Mouse (Mus musculus) stomach, postnatal 0 days (tissue): ENCODE data around the gene Atp1a3. TPM values are rescaled to one million over a fixed set of nuclear protein-coding genes. Genes with fewer than 3 reads are reported as not detected.

Experiments used
- ATAC-seq: fragments of 200-750 bp; cut with Nextera tagmentation; 2 replicates; pipeline ENCODE4 v1.8.0; 2017; ENCODE audit not compliant: low FRiP score, low TSS enrichment
- DNase-seq: peaks from one replicate; pipeline ENCODE4 v3.0.0-alpha.2; 2016; ENCODE audit warnings: low spot score
- H3K27ac ChIP-seq: fragments of 300-500 bp; sonication (generic); replicated peaks from 2 replicates; pipeline ENCODE4 v1.5.1; 2014; ENCODE audit warnings: mild to moderate bottlenecking, control low read depth
- H3K27me3 ChIP-seq: fragments of 300-500 bp; sonication (generic); 2 replicates; pipeline ENCODE4 v1.6.1; 2014; ENCODE audit warnings: low read length; ENCODE audit not compliant: control insufficient read depth, insufficient read depth
- H3K36me3 ChIP-seq: fragments of 300-500 bp; sonication (generic); 2 replicates; pipeline ENCODE4 v1.6.1; 2014; ENCODE audit warnings: low read length, mixed read lengths; ENCODE audit not compliant: control insufficient read depth, insufficient read depth
- H3K4me1 ChIP-seq: fragments of 300-500 bp; sonication (generic); replicated peaks from 2 replicates; pipeline ENCODE4 v1.6.1; 2014; ENCODE audit warnings: antibody characterized with exemption; ENCODE audit not compliant: control insufficient read depth, insufficient read depth
- H3K4me2 ChIP-seq: fragments of 300-500 bp; sonication (generic); replicated peaks from 2 replicates; pipeline ENCODE4 v1.6.1; 2014; ENCODE audit warnings: low read depth, mild to moderate bottlenecking, control low read depth, moderate library complexity
- H3K4me3 ChIP-seq: fragments of 300-500 bp; sonication (generic); 2 replicates; pipeline ENCODE4 v1.5.1; 2014; ENCODE audit warnings: low read depth, low read length, control low read depth
- H3K9ac ChIP-seq: fragments of 300-500 bp; sonication (generic); 2 replicates; pipeline ENCODE4 v1.6.1; 2014; ENCODE audit warnings: mild to moderate bottlenecking, low read length, control low read depth, mixed read lengths
- H3K9me3 ChIP-seq: fragments of 300-500 bp; sonication (generic); 2 replicates; pipeline ENCODE4 v1.6.1; 2016; ENCODE audit warnings: low read length; ENCODE audit not compliant: control insufficient read depth
- CTCF ChIP-seq: IDR thresholded peaks from 2 replicates; pipeline ENCODE4 v1.5.1; 2016; ENCODE audit warnings: antibody characterized with exemption, low read depth, mild to moderate bottlenecking, moderate library complexity
- EP300 ChIP-seq: optimal IDR thresholded peaks from 2 replicates; pipeline ENCODE3; 2016; ENCODE audit warnings: antibody characterized with exemption
- WGBS: fragments of 180-500 bp; shearing (Covaris S2); extraction: QIAGEN DNeasy Blood & Tissue Kit; methylation state at CpG from one replicate; pipeline ENCODE4 v1.1.7; 2014; 5-methylcytosine and 5-hydroxymethylcytosine counted together
- polyA plus RNA-seq: library from polyadenylated mRNA; unstranded; fragments of >200 nt; fragmentation: Nextera tagmentation; extraction: Ambion mirVana; gene quantifications from 2 replicates; pipeline ENCODE4 v1.2.1, GENCODE M21; 2015

Gene Atp1a3
- polyA plus RNA-seq, 1 experiment from 2014 or later: 1.6 TPM

DNA sequence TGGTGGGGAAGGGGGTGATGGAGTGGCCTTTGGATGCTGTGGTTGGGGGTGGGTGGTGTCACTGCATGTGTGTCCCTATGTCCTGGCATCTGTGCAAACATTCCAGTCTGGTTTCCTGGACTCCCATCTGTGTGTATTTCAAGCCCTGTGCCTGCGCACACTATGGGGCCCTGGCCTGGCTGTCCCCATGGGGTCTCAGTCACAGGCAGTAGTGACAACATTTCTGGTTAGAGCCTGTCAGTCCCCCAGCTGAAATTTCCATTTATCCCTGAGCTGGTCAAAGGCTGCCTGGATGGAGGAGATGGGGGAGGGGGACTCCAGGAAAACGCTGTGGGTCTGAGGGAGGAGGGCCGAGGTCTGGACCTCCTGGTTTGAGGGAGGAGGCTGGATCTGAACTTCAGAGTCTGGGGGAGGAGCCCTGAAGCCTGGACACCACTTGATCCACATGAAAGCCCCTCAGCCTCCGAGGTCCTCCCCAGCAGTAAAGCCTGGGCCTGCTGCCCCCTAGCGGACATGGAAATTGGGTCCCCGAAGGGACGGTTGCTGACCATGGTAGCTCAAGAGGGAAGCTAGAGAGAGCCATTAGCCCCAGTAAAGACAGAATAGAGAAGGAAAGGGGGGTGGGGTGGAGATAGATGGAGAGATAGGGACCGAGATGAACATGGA lies 55.7 kb downstream of the Atp1a3 start:
- Histone ChIP-seq H3K4me2 (no peak overlapping the region), H3K27me3 (peaks cover 18% of the 10 kb centered on the region), H3K27ac (no peak overlapping the region), H3K9ac (no peak overlapping the region), H3K4me1 (no peaks in the 10 kb centered on the region), H3K9me3 (no peaks in the 10 kb centered on the region), H3K4me3 (no peak overlapping the region), H3K36me3 (no peaks in the 10 kb centered on the region)
- DNase-seq (peak; percentile 76), ATAC-seq (peak; percentile 34; the same call in 1 of the 2 replicates)
- TF ChIP-seq EP300: no peak
- peak; percentile 90 for TF ChIP-seq CTCF
- WGBS: 2% methylated on average over 8 of the region's 8 CpGs

GRCm38 (mm10) chr7:24948774-24949173 lies 57.0 kb downstream of the Atp1a3 start:
- Histone ChIP-seq H3K36me3 (no peaks in the 10 kb centered on the region), H3K4me2 (no peak overlapping the region), H3K4me3 (no peak overlapping the region), H3K9me3 (no peaks in the 10 kb centered on the region), H3K9ac (no peak overlapping the region), H3K4me1 (no peaks in the 10 kb centered on the region), H3K27ac (no peak overlapping the region), H3K27me3 (peaks cover 23% of the 10 kb centered on the region)
- TF ChIP-seq CTCF (no peak), EP300 (no peak)
- no peak for DNase-seq
- WGBS: 2% methylated on average over 29 of the region's 29 CpGs
- no peak for ATAC-seq

DNA sequence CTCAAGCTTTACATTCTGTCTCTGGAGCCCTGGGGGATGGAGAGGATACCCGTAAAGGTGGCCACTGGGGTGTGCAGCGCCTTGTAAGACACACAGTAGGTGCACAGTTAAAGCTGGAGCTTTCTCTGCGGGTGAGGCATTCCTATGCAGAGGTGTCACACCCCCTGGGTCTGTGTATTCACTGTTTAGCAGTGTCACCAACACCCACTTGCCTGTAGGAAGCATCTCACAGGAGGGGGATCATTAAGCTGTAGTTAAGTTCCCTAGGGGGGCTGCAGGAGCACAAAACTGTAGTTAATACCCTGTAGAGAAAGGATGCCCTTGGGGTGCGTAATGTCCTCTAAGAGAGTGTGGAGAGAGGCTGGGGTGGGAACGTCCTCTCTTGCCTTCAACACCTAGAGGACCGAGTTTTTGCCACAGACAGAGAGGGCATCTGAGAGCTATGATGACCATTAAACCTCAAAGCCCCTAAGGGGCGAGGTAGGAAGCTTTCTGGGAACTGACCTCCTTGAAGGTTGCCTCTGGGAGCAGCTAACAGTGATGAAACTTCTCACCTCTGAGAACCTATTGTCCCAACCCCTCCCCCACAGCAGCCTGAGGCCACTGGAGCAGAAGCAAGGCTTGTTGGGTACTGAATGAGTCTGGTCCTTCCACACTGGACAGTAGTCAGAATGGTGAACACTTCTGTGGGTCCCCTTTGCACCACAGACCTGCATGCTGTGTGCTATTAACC lies 58.3 kb downstream of the Atp1a3 start:
- Histone ChIP-seq H3K4me2 (no peak overlapping the region), H3K4me1 (no peaks in the 10 kb centered on the region), H3K36me3 (no peaks in the 10 kb centered on the region), H3K27ac (no peak overlapping the region), H3K9ac (no peak overlapping the region), H3K27me3 (peaks cover 28% of the 10 kb centered on the region), H3K4me3 (no peak overlapping the region), H3K9me3 (no peaks in the 10 kb centered on the region)
- TF ChIP-seq CTCF: no peak
- no peak for TF ChIP-seq EP300
- WGBS: 3% methylated on average over 7 of the region's 7 CpGs
- no peak for DNase-seq
- no peak for ATAC-seq

- Histone ChIP-seq H3K9ac (0 out of 2 replicates have a peak within 1 kb of the TSS, but pooled peaks have one; percentile 8), H3K9me3 (no peaks in the 10 kb centered on the region), H3K36me3 (no peaks in the 10 kb centered on the region), H3K4me2 (peak within 1 kb of the TSS; percentile 55), H3K27ac (no peak within 1 kb of the TSS), H3K4me1 (no peaks in the 10 kb centered on the region), H3K4me3 (peak within 1 kb of the TSS; percentile 36), H3K27me3 (peaks cover 23% of the 10 kb centered on the region; the same call in 1 of the 2 replicates)
- no peak for ATAC-seq
- TF ChIP-seq EP300: no peak
- TF ChIP-seq CTCF: no peak
- WGBS: 1% methylated on average over 62 of the region's 72 CpGs
- no peak for DNase-seq
These were observed 61.4 kb downstream of the Atp1a3 start, which contains the start of gene Gm4881 for GRCm38 (mm10) chr7:24944257-24944950. Gene Gm4881, minus strand, starts transcription at chr7:24944494.

DNA sequence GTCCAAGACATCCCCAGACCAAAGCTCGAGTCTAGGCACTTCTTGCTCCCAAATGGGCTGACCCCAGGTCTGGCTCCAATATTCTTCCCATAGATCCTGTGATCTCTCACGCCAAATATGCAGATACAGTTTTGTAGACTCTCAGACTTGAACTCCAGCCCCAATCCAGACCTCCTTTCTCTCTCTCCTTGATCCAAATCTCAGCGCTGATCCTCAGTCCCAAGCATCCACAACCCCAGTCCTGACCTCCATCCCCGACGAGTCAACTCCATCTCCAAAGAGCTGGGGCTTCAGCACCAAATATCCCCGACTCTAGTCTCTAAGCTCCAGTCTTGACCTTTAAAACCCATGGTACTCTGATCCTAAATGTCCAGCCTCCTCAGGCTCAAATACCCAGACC lies 62.1 kb downstream of the Atp1a3 start:
- DNase-seq: no peak
- no peak for ATAC-seq
- no peak overlapping the region for H3K27ac ChIP-seq

More for the DNA sequence above, 62.1 kb downstream of the Atp1a3 start:
- 6% methylated on average over 6 of the region's 6 CpGs for WGBS
- peaks cover 22% of the 10 kb centered on the region; the same call in 1 of the 2 replicates for H3K27me3 ChIP-seq
- H3K4me1 ChIP-seq: no peaks in the 10 kb centered on the region
- H3K4me3 ChIP-seq: no peak overlapping the region
- H3K36me3 ChIP-seq: no peaks in the 10 kb centered on the region
- no peak overlapping the region for H3K9ac ChIP-seq
- no peak overlapping the region for H3K4me2 ChIP-seq
- TF ChIP-seq EP300: no peak
- no peak for TF ChIP-seq CTCF
- no peaks in the 10 kb centered on the region for H3K9me3 ChIP-seq
